Mouse (Mus musculus): ENCODE measurements around the gene 1700029I15Rik. TPM values are rescaled to one million over a fixed set of nuclear protein-coding genes. Genes with fewer than 3 reads are reported as not detected.

Gene 1700029I15Rik
- polyA plus RNA-seq, 1 experiment from 2014 or later: 1.2 TPM

Small RNAs within 50 kb of the gene (microRNA-seq; reads per million reads assigned to microRNA genes)
- gene Mir7000: not detected

Other genes with a start within 250 kb of the 1700029I15Rik start
- gene Pex16, start 7.9 kb upstream of the 1700029I15Rik start, polyA plus RNA-seq (2014; fragmentation: Nextera tagmentation; extraction: Ambion mirVana): 14.2 and 15.1 TPM in 2 replicates
- gene Large2, start 7.7 kb upstream of the 1700029I15Rik start, polyA plus RNA-seq (2014; fragmentation: Nextera tagmentation; extraction: Ambion mirVana): 11.8 and 13.2 TPM in 2 replicates
- gene Mapk8ip1, start 18.7 kb downstream of the 1700029I15Rik start, polyA plus RNA-seq (2014; fragmentation: Nextera tagmentation; extraction: Ambion mirVana): 15.1 and 19.9 TPM in 2 replicates
- 18.0 and 18.1 TPM in 2 replicates for gene Cry2, start 51.5 kb downstream of the 1700029I15Rik start, polyA plus RNA-seq (2014; fragmentation: Nextera tagmentation; extraction: Ambion mirVana)
- 8.2 and 9.8 TPM in 2 replicates for gene Slc35c1, start 78.0 kb downstream of the 1700029I15Rik start, polyA plus RNA-seq (2014; fragmentation: Nextera tagmentation; extraction: Ambion mirVana)
- 2.3 and 2.5 TPM in 2 replicates for gene Chst1, start 217.2 kb downstream of the 1700029I15Rik start, polyA plus RNA-seq (2014; fragmentation: Nextera tagmentation; extraction: Ambion mirVana)

Measured in limb, embryonic 11.5 days (tissue).